Mouse (Mus musculus): ENCODE data around the gene Mphosph9.
"Not testable (repeated sequence)": the region's sequence is repeated elsewhere in the genome, so short reads cannot be mapped to it uniquely, and the experiment has no call there.

The Mphosph9 gene

GRCm38 (mm10) chr5:124236180-124236579 lies 91.6 kb downstream of the Mphosph9 start:
- no peak for DNase-seq (ENCODE audit: low spot score in 2 of 2)

GRCm38 (mm10) chr5:124234778-124235177 lies 93.0 kb downstream of the Mphosph9 start:
- no peak for DNase-seq (ENCODE audit: low spot score in 2 of 2)

- DNase-seq (ENCODE audit: low spot score in 2 of 2): no peak
These were observed 93.7 kb downstream of the Mphosph9 start for GRCm38 (mm10) chr5:124233874-124234661.

- DNase-seq (ENCODE audit: low spot score in 2 of 2): peak in 1 of 2 experiments; percentile 47
These were observed 94.7 kb downstream of the Mphosph9 start for GRCm38 (mm10) chr5:124233144-124233465.

GRCm38 (mm10) chr5:124232360-124233143 lies 95.2 kb downstream of the Mphosph9 start:
- no peak for DNase-seq (ENCODE audit: low spot score in 2 of 2)

- DNase-seq (ENCODE audit: low spot score in 2 of 2): no peak
These were observed 97.3 kb downstream of the Mphosph9 start for GRCm38 (mm10) chr5:124230461-124230860.

GRCm38 (mm10) chr5:124227193-124227592 lies 100.6 kb downstream of the Mphosph9 start:
- DNase-seq (ENCODE audit: low spot score in 2 of 2): no peak

- no peak for DNase-seq (ENCODE audit: low spot score in 2 of 2)
These were observed 101.3 kb downstream of the Mphosph9 start for GRCm38 (mm10) chr5:124226494-124226893.

- DNase-seq (ENCODE audit: low spot score in 2 of 2): peak; percentile 57 to 58
These were observed 101.9 kb downstream of the Mphosph9 start for GRCm38 (mm10) chr5:124225891-124226290.

- DNase-seq (ENCODE audit: low spot score in 2 of 2): no peak
These were observed 103.3 kb downstream of the Mphosph9 start for GRCm38 (mm10) chr5:124224321-124225092.

- DNase-seq (ENCODE audit: low spot score in 2 of 2): no peak
These were observed 104.2 kb downstream of the Mphosph9 start for GRCm38 (mm10) chr5:124223574-124223973.

- no peak for DNase-seq (ENCODE audit: low spot score in 2 of 2)
These were observed 105.1 kb downstream of the Mphosph9 start for GRCm38 (mm10) chr5:124222696-124223095.

GRCm38 (mm10) chr5:124221736-124222040 lies 106.1 kb downstream of the Mphosph9 start:
- no peak for DNase-seq (ENCODE audit: low spot score in 2 of 2)

GRCm38 (mm10) chr5:124221037-124221735 lies 106.6 kb downstream of the Mphosph9 start:
- no peak for DNase-seq (ENCODE audit: low spot score in 2 of 2)

- DNase-seq (ENCODE audit: low spot score in 2 of 2): no peak
These were observed 107.2 kb downstream of the Mphosph9 start for GRCm38 (mm10) chr5:124220551-124220950.

GRCm38 (mm10) chr5:124219431-124219830 lies 108.3 kb downstream of the Mphosph9 start:
- peak; percentile 74 to 81 for DNase-seq (ENCODE audit: low spot score in 2 of 2)

- peak in 1 of 2 experiments; percentile 38 for DNase-seq (ENCODE audit: low spot score in 2 of 2)
These were observed 108.8 kb downstream of the Mphosph9 start for GRCm38 (mm10) chr5:124218986-124219385.

- peak in 1 of 2 experiments; percentile 43 for DNase-seq (ENCODE audit: low spot score in 2 of 2)
These were observed 110.1 kb downstream of the Mphosph9 start for GRCm38 (mm10) chr5:124217566-124218249.

- DNase-seq (ENCODE audit: low spot score in 2 of 2): not testable (repeated sequence)
These were observed 110.7 kb downstream of the Mphosph9 start for GRCm38 (mm10) chr5:124217092-124217491.

GRCm38 (mm10) chr5:124216403-124216802 lies 111.4 kb downstream of the Mphosph9 start:
- no peak for DNase-seq (ENCODE audit: low spot score in 2 of 2)

GRCm38 (mm10) chr5:124215647-124216046 lies 112.1 kb downstream of the Mphosph9 start:
- no peak for DNase-seq (ENCODE audit: low spot score in 2 of 2)

All from spleen, postnatal 36 days (tissue).